Mouse (Mus musculus) embryonic fibroblast, embryonic 13.5 days (primary cell): Measurements from ENCODE around the gene Pan2. TPM values are rescaled to one million over a fixed set of nuclear protein-coding genes. Genes with fewer than 3 reads are reported as not detected.
A peak's percentile ranks its signal among the peaks of the same experiment; 100 is the strongest.
"Not testable (repeated sequence)": the region's sequence is repeated elsewhere in the genome, so short reads cannot be mapped to it uniquely, and the experiment has no call there.

Source experiments
- H3K27ac ChIP-seq: 2 replicates; pipeline ENCODE4 v1.5.1; 2012; ENCODE audit warnings: low read length, control low read depth, inconsistent platforms; ENCODE audit not compliant: insufficient read depth
- H3K4me1 ChIP-seq: 2 replicates; pipeline ENCODE4 v1.6.1; 2011; ENCODE audit warnings: low read length; ENCODE audit not compliant: control insufficient read depth, insufficient read depth
- H3K4me3 ChIP-seq: 2 replicates; pipeline ENCODE4 v1.5.1; 2011; ENCODE audit warnings: mild to moderate bottlenecking, control low read depth, low read length; ENCODE audit not compliant: insufficient read depth
- CTCF ChIP-seq: IDR thresholded peaks from 2 replicates; pipeline ENCODE4 v1.5.1; 2011; ENCODE audit warnings: mild to moderate bottlenecking, control low read depth, low read length, moderate library complexity, borderline replicate concordance; ENCODE audit not compliant: insufficient read depth
- POLR2A ChIP-seq: IDR thresholded peaks from 2 replicates; pipeline ENCODE4 v1.6.1; 2011; ENCODE audit warnings: low read depth, mild to moderate bottlenecking, control low read depth, low read length, moderate library complexity
- polyA plus RNA-seq: library from polyadenylated mRNA; stranded (reverse); fragments of >200 nt; gene quantifications from 2 replicates; pipeline ENCODE4 v1.2.4, GENCODE M21; 2011; ENCODE audit warnings: low read depth; ENCODE audit not compliant: missing spikeins, insufficient read length

Pan2 gene
- polyA plus RNA-seq, 1 experiment = 14.2 TPM

GRCm38 (mm10) chr10:128283604-128284579 lies 19.2 kb upstream of the Pan2 start:
- no peaks in the 10 kb centered on the region for H3K4me1 ChIP-seq
- H3K4me3 ChIP-seq = no peak overlapping the region
- TF ChIP-seq POLR2A = no peak
- TF ChIP-seq CTCF = 0 out of 2 replicates have a peak, but pooled peaks have one; percentile 26
- H3K27ac ChIP-seq = no peak overlapping the region

- not testable (repeated sequence) for H3K27ac ChIP-seq
Measured at GRCm38 (mm10) chr10:128290594-128290993, 12.5 kb upstream of the Pan2 start.

GRCm38 (mm10) chr10:128296370-128297090 lies 6.6 kb upstream of the Pan2 start:
- H3K4me3 ChIP-seq = no peak overlapping the region
- H3K4me1 ChIP-seq = no peaks in the 10 kb centered on the region
- H3K27ac ChIP-seq = no peak overlapping the region
- no peak for TF ChIP-seq POLR2A
- TF ChIP-seq CTCF = no peak

More at GRCm38 (mm10) chr10:128290594-128290993, 12.5 kb upstream of the Pan2 start:
- not testable (repeated sequence) for H3K4me3 ChIP-seq, H3K4me1 ChIP-seq

DNA sequence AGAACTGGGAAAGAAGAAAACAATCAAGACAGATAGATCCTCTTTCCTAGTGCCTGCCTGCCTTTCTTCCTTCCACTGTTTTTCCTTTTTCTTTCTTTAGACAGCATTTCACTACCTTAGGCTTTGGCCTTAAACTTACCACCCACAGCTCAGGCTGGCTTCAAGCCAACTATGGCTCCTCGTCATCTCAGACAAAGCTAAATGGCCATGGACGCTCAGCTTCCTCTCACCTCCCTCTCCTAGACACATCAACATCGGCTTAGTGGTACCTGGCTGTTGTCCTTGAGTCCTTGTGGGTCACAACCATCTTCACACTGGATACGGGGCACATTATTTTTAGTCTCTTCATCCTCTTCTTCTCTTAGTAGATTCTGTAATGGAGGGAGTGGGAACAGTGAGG lies 5.9 kb upstream of the Pan2 start:
- no peak overlapping the region for H3K4me3 ChIP-seq
- peaks cover 1% of the 10 kb centered on the region; the same call in 1 of the 2 replicates for H3K4me1 ChIP-seq
- TF ChIP-seq POLR2A (no peak), CTCF (no peak)
- no peak overlapping the region for H3K27ac ChIP-seq

GRCm38 (mm10) chr10:128297622-128298021 lies 5.5 kb upstream of the Pan2 start:
- peaks cover 3% of the 10 kb centered on the region; the same call in 1 of the 2 replicates for H3K4me1 ChIP-seq
- no peak for TF ChIP-seq POLR2A
- TF ChIP-seq CTCF = no peak
- H3K27ac ChIP-seq = no peak overlapping the region
- H3K4me3 ChIP-seq = no peak overlapping the region

DNA sequence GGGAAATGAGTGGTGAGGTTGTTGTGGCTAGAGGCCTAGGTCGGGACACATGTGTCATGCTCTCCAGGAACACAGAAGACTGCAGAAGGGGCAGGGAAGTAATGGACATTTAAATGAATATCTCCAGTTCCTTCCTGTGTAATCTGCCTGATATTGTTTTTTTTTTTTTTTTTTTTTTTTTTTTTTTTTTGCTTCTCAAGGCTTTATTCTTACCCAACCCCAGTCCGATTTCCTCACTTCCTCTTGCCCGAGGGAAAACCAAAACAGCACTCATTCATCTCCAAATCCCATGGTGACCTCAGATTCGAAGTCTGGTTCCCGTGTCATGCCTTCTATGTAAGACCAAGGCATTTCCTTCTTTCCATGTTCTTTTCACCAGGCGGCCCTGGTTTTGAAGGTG lies 4.9 kb upstream of the Pan2 start:
- Histone ChIP-seq H3K4me3 (no peak overlapping the region), H3K27ac (no peak overlapping the region), H3K4me1 (peaks cover 3% of the 10 kb centered on the region; the same call in 1 of the 2 replicates)
- TF ChIP-seq POLR2A (no peak), CTCF (no peak)

DNA sequence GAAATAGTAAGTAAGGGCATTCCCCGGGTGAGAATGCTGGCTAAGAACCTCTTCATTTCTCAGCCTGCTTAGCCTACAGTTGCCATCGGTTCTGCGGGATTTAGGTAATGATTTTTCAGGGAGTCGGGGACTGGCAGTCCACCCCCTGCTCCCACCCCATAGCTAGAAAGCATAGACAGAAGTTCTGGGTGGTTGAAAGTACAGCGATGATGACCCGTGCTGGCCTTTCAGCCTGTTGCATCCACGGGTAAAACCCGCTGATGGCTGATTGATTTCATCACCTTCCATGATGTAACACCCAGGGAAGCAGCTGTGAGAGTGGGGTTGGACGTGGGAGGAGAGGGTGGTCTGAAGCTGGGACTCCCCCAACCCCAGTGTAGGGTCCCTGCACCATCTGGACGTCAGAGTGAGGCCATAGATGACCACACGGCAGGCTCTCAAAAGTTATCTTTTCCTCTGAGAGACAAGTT lies 4.4 kb upstream of the Pan2 start, which contains the start of gene Il23a:
Gene Il23a, minus strand, starts transcription at position 51 of the 470 bp plus-strand sequence.
- Histone ChIP-seq H3K27ac (no peak within 1 kb of the TSS), H3K4me3 (no peak within 1 kb of the TSS), H3K4me1 (peaks cover 3% of the 10 kb centered on the region)
- TF ChIP-seq CTCF (no peak), POLR2A (no peak)

GRCm38 (mm10) chr10:128302357-128302756 lies 778 bp upstream of the Pan2 start:
- TF ChIP-seq POLR2A = no peak
- Histone ChIP-seq H3K4me1 (peaks cover 6% of the 10 kb centered on the region), H3K4me3 (peak overlapping the region; percentile 71), H3K27ac (peak overlapping the region; percentile 91)

GRCm38 (mm10) chr10:128302785-128303125 lies 380 bp upstream of the Pan2 start:
- Histone ChIP-seq H3K4me1 (peaks cover 6% of the 10 kb centered on the region), H3K27ac (peak overlapping the region; percentile 91), H3K4me3 (peak overlapping the region; percentile 71)
- TF ChIP-seq CTCF = no peak
- TF ChIP-seq POLR2A = no peak

DNA sequence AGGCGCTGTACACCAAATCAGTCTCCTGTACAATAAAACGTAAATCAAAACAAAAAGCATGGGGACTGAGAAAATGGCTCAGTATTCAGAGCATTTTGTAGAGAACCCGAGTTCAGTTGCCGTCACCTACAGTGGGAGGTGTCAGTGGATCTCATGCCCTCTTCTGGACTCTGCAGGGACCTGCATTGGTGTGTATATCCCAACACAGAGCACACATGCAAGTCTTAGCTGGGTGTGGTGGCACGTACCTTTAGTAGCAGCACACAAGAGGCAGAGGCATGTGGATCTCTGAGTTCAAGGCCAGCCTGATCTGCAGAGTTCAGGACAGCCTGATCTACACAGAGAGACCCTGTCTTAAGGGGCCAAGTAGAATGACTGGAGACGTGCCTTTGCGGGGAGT lies 6.5 kb downstream of the Pan2 start:
- no peak overlapping the region for H3K27ac ChIP-seq
- H3K4me3 ChIP-seq = no peak overlapping the region
- no peaks in the 10 kb centered on the region for H3K4me1 ChIP-seq
- TF ChIP-seq CTCF (no peak), POLR2A (no peak)
